20 mouse cellular contexts compared by ENCODE assay signal in genomic region chr17:14906611-14907010, GRCm38 (mm10). TPM values are rescaled to one million over a fixed set of nuclear protein-coding genes. Genes with fewer than 3 reads are reported as not detected.
DNase-seq lines count a peak whose midpoint lies in the region; ATAC-seq lines count a peak whose summit lies in the region.
"Had no signal": no experiment of that assay in that cellular context is flagged by ENCODE, and none has a peak within 500 bp of the region (broad histone marks: within the 10 kb centered on the region; RNA-seq: fewer than 3 reads in every experiment).

No protein-coding gene starts in this region.

- ATAC-seq in hindbrain, embryonic 12.5 days (ENCODE audit: low FRiP score): no peak
- no peak for ATAC-seq in hindbrain, embryonic 16.5 days
- no peak for ATAC-seq in CD4-positive, CD25-positive, alpha-beta regulatory T cell, adult 4 months
- ATAC-seq: lung, postnatal 0 days had no signal

- no peak overlapping the region for H3K4me3 ChIP-seq in hindbrain, embryonic 12.5 days
- H3K4me3 ChIP-seq in hindbrain, embryonic 16.5 days (ENCODE audit: low read length): no peak overlapping the region
- H3K4me3 ChIP-seq: forebrain, embryonic 12.5 days; heart, embryonic 13.5 days; midbrain, embryonic 12.5 days; neural tube, embryonic 15.5 days; stomach, embryonic 15.5 days had no signal

- H3K9ac ChIP-seq in hindbrain, embryonic 12.5 days: 0 out of 2 replicates have a peak overlapping the region, but pooled peaks have one; percentile 10
- no peak overlapping the region for H3K9ac ChIP-seq in hindbrain, embryonic 16.5 days (ENCODE audit: low read depth, low read length)
- H3K9ac ChIP-seq: forebrain, embryonic 12.5 days; heart, embryonic 13.5 days; midbrain, embryonic 12.5 days; neural tube, embryonic 15.5 days; stomach, embryonic 15.5 days had no signal

- H3K36me3 ChIP-seq in hindbrain, embryonic 12.5 days: no peaks in the 10 kb centered on the region
- no peaks in the 10 kb centered on the region for H3K36me3 ChIP-seq in hindbrain, embryonic 16.5 days (ENCODE audit: control insufficient read depth, insufficient read depth, low read length)
- H3K36me3 ChIP-seq: forebrain, embryonic 12.5 days; G1E; heart, embryonic 13.5 days; midbrain, embryonic 12.5 days; neural tube, embryonic 15.5 days; stomach, embryonic 15.5 days had no signal

- DNase-seq in urinary bladder, postnatal 25 days (ENCODE audit: low spot score): peak; percentile 7
- no peak for DNase-seq in urinary bladder, postnatal 36 days (ENCODE audit: low spot score in 2 of 2)
- DNase-seq in fibroblast of lung, adult 2 months (ENCODE audit: low read depth): peak; percentile 25
- DNase-seq in right cerebral cortex, postnatal 14 days: no peak
- DNase-seq: cerebellum, adult 2 months; cerebellum, postnatal 36 days; heart, postnatal 4 days; kidney, adult 9 months; kidney, postnatal 25 days; liver had no signal

- no peaks in the 10 kb centered on the region for H3K27me3 ChIP-seq in hindbrain, embryonic 12.5 days
- H3K27me3 ChIP-seq in hindbrain, embryonic 16.5 days (replicated peaks; ENCODE audit: control insufficient read depth, insufficient read depth, low read length): no peaks in the 10 kb centered on the region
- H3K27me3 ChIP-seq: forebrain, embryonic 12.5 days; neural tube, embryonic 15.5 days; stomach, embryonic 15.5 days had no signal

- H3K27ac ChIP-seq in hindbrain, embryonic 12.5 days: no peak overlapping the region
- H3K27ac ChIP-seq in hindbrain, embryonic 16.5 days (ENCODE audit: low read depth, low read length): no peak overlapping the region
- H3K27ac ChIP-seq: forebrain, embryonic 12.5 days; heart, embryonic 13.5 days; midbrain, embryonic 12.5 days; neural tube, embryonic 15.5 days; stomach, embryonic 15.5 days had no signal

- H3K4me2 ChIP-seq in hindbrain, embryonic 12.5 days (replicated peaks): no peak overlapping the region
- H3K4me2 ChIP-seq in hindbrain, embryonic 16.5 days (ENCODE audit: low read length): no peak overlapping the region
- H3K4me2 ChIP-seq: forebrain, embryonic 12.5 days; heart, embryonic 13.5 days; midbrain, embryonic 12.5 days; neural tube, embryonic 15.5 days; stomach, embryonic 15.5 days had no signal

- H3K4me1 ChIP-seq in hindbrain, embryonic 12.5 days: no peaks in the 10 kb centered on the region
- H3K4me1 ChIP-seq in hindbrain, embryonic 16.5 days (ENCODE audit: control insufficient read depth, insufficient read depth, low read depth, low read length): no peaks in the 10 kb centered on the region
- H3K4me1 ChIP-seq: forebrain, embryonic 12.5 days; heart, embryonic 13.5 days; midbrain, embryonic 12.5 days had no signal

- 27% methylated on average over 1 of the region's 1 CpGs for WGBS in hindbrain, embryonic 12.5 days
- 52% methylated on average over 1 of the region's 1 CpGs for WGBS in hindbrain, embryonic 16.5 days

- no peaks in the 10 kb centered on the region for H3K9me3 ChIP-seq in hindbrain, embryonic 12.5 days (replicated peaks)
- no peaks in the 10 kb centered on the region for H3K9me3 ChIP-seq in hindbrain, embryonic 16.5 days (ENCODE audit: control insufficient read depth, low read length)
- H3K9me3 ChIP-seq: forebrain, embryonic 12.5 days; G1E; heart, embryonic 13.5 days; midbrain, embryonic 12.5 days; neural tube, embryonic 15.5 days; stomach, embryonic 15.5 days had no signal

RNA-seq across cellular contexts. Expression of gene Wdr27, which starts 36.3 kb away (rescaled TPM):
- 7.0 and 8.5 TPM in 2 replicates for polyA plus RNA-seq in hindbrain, embryonic 12.5 days (2016; fragmentation: Nextera tagmentation; extraction: Ambion mirVana)
- 8.2 and 11.7 TPM in 2 replicates for polyA plus RNA-seq in hindbrain, embryonic 16.5 days (2015; fragmentation: Nextera tagmentation; extraction: Ambion mirVana)
- polyA plus RNA-seq in CD4-positive, CD25-positive, alpha-beta regulatory T cell, adult 4 months (2017; shearing (Covaris generic)): 1 to 10 TPM in 1 of 2 experiments, not detected in 1; 1.9 TPM

RNA-seq across cellular contexts. Expression of gene 1600012H06Rik, which starts 36.4 kb away (rescaled TPM):
- 37.5 and 39.5 TPM in 2 replicates for polyA plus RNA-seq in hindbrain, embryonic 12.5 days (2016; fragmentation: Nextera tagmentation; extraction: Ambion mirVana)
- polyA plus RNA-seq in hindbrain, embryonic 16.5 days (2015; fragmentation: Nextera tagmentation; extraction: Ambion mirVana): 28.0 and 28.9 TPM in 2 replicates
- polyA plus RNA-seq in CD4-positive, CD25-positive, alpha-beta regulatory T cell, adult 4 months (2017; shearing (Covaris generic)): 10 to 100 TPM; 16.1 to 17.9 TPM

RNA-seq across cellular contexts. Expression of gene Phf10, which starts 54.5 kb away (rescaled TPM):
- 22.2 and 24.9 TPM in 2 replicates for polyA plus RNA-seq in hindbrain, embryonic 12.5 days (2016; fragmentation: Nextera tagmentation; extraction: Ambion mirVana)
- 14.6 and 16.7 TPM in 2 replicates for polyA plus RNA-seq in hindbrain, embryonic 16.5 days (2015; fragmentation: Nextera tagmentation; extraction: Ambion mirVana)
- polyA plus RNA-seq in CD4-positive, CD25-positive, alpha-beta regulatory T cell, adult 4 months (2017; shearing (Covaris generic)): 10 to 100 TPM in 1 of 2 experiments, 1 to 10 TPM in 1; 7.3 to 12.7 TPM

Comparison
In these comparisons a context has a peak if more than half of its experiments do, and no peak if none do; other contexts are left out.
1. DNase-seq: peak in urinary bladder, postnatal 25 days (single experiment) and fibroblast of lung, adult 2 months (single experiment); none in urinary bladder, postnatal 36 days (0 of 2) and right cerebral cortex, postnatal 14 days (single experiment).